Mouse (Mus musculus) hindbrain, embryonic 15.5 days (tissue): ENCODE measurements at regions not wholly inside any gene's neighbourhood (a gene's known extent, or its start where the extent isn't known, plus 50 kb on each side); places are given as distances from the start of the nearest gene placed in this dataset.

ENCODE experiments used
- ATAC-seq: fragments of 200-750 bp; cut with Nextera tagmentation; 2 replicates; pipeline ENCODE4 v1.8.0; 2017; ENCODE audit warnings: low read depth, moderate number of reproducible peaks, moderate TSS enrichment; ENCODE audit not compliant: low FRiP score
- H3K27ac ChIP-seq: fragments of 300-500 bp; sonication (generic); replicated peaks from 2 replicates; pipeline ENCODE4 v1.5.1; 2015; ENCODE audit warnings: mild to moderate bottlenecking, inconsistent platforms
- H3K27me3 ChIP-seq: fragments of 300-500 bp; sonication (generic); 2 replicates; pipeline ENCODE4 v1.6.1; 2015; ENCODE audit warnings: control low read depth, inconsistent platforms
- H3K36me3 ChIP-seq: fragments of 300-500 bp; sonication (generic); 2 replicates; pipeline ENCODE4 v1.6.1; 2015; ENCODE audit warnings: control low read depth, inconsistent platforms
- H3K4me1 ChIP-seq: fragments of 300-500 bp; sonication (generic); replicated peaks from 2 replicates; pipeline ENCODE4 v1.6.1; 2015; ENCODE audit warnings: control low read depth, inconsistent platforms
- H3K4me2 ChIP-seq: fragments of 300-500 bp; sonication (generic); 2 replicates; pipeline ENCODE4 v1.6.1; 2015; ENCODE audit warnings: moderate library complexity, mild to moderate bottlenecking, inconsistent platforms
- H3K4me3 ChIP-seq: fragments of 300-500 bp; sonication (generic); 2 replicates; pipeline ENCODE4 v1.5.1; 2015; ENCODE audit warnings: mild to moderate bottlenecking, inconsistent platforms
- H3K9ac ChIP-seq: fragments of 300-500 bp; sonication (generic); 2 replicates; pipeline ENCODE4 v1.6.1; 2015; ENCODE audit warnings: inconsistent platforms
- H3K9me3 ChIP-seq: fragments of 300-500 bp; sonication (generic); 2 replicates; pipeline ENCODE4 v1.6.1; 2016; ENCODE audit warnings: control low read depth, inconsistent platforms
- WGBS: fragments of 180-500 bp; shearing (Covaris S2); methylation state at CpG from one replicate; pipeline ENCODE4 v1.1.7; 2015; 5-methylcytosine and 5-hydroxymethylcytosine counted together

GRCm38 (mm10) chr9:94589672-94590071, 51.8 kb upstream of the 1190002N15Rik start:
- no peaks in the 10 kb centered on the region for H3K36me3 ChIP-seq

GRCm38 (mm10) chr9:94604993-94605392, 64.7 kb upstream of the Slc9a9 start:
- Histone ChIP-seq H3K9me3 (no peaks in the 10 kb centered on the region), H3K4me3 (no peak overlapping the region), H3K27ac (no peak overlapping the region), H3K27me3 (no peaks in the 10 kb centered on the region), H3K4me2 (no peak overlapping the region), H3K36me3 (no peaks in the 10 kb centered on the region), H3K4me1 (peaks cover 2% of the 10 kb centered on the region; the same call in 1 of the 2 replicates), H3K9ac (no peak overlapping the region)
- no peak for ATAC-seq
- WGBS, result 85% methylated on average over 2 of the region's 2 CpGs

More at GRCm38 (mm10) chr9:94589672-94590071, 51.8 kb upstream of the 1190002N15Rik start:
- Histone ChIP-seq H3K27me3 (no peaks in the 10 kb centered on the region), H3K4me1 (no peaks in the 10 kb centered on the region), H3K4me3 (no peak overlapping the region), H3K27ac (no peak overlapping the region), H3K9ac (no peak overlapping the region), H3K4me2 (no peak overlapping the region), H3K9me3 (no peaks in the 10 kb centered on the region)
- WGBS, result 88% methylated on average over 2 of the region's 2 CpGs
- no peak for ATAC-seq

GRCm38 (mm10) chr9:94606422-94606821, 63.3 kb upstream of the Slc9a9 start:
- Histone ChIP-seq H3K4me1 (peaks cover 14% of the 10 kb centered on the region), H3K27me3 (no peaks in the 10 kb centered on the region), H3K36me3 (no peaks in the 10 kb centered on the region), H3K4me2 (no peak overlapping the region), H3K9me3 (no peaks in the 10 kb centered on the region), H3K9ac (no peak overlapping the region), H3K27ac (no peak overlapping the region), H3K4me3 (no peak overlapping the region)
- WGBS, result 77% methylated on average over 2 of the region's 2 CpGs
- no peak for ATAC-seq

GRCm38 (mm10) chr9:94607011-94607749, 62.5 kb upstream of the Slc9a9 start:
- no peak overlapping the region for H3K27ac ChIP-seq
- 89% methylated on average over 13 of the region's 13 CpGs for WGBS
- H3K4me1 ChIP-seq, result peaks cover 14% of the 10 kb centered on the region
- H3K36me3 ChIP-seq, result no peaks in the 10 kb centered on the region
- no peak overlapping the region for H3K9ac ChIP-seq
- no peaks in the 10 kb centered on the region for H3K9me3 ChIP-seq
- no peaks in the 10 kb centered on the region for H3K27me3 ChIP-seq
- ATAC-seq, result no peak
- no peak overlapping the region for H3K4me2 ChIP-seq
- H3K4me3 ChIP-seq, result no peak overlapping the region

- WGBS, result 80% methylated on average over 2 of the region's 2 CpGs
- Histone ChIP-seq H3K27ac (no peak overlapping the region), H3K4me2 (no peak overlapping the region), H3K9me3 (no peaks in the 10 kb centered on the region), H3K27me3 (no peaks in the 10 kb centered on the region), H3K4me3 (no peak overlapping the region), H3K36me3 (no peaks in the 10 kb centered on the region), H3K9ac (no peak overlapping the region), H3K4me1 (peaks cover 14% of the 10 kb centered on the region)
- ATAC-seq, result no peak
Observed at GRCm38 (mm10) chr9:94607750-94608106, 62.0 kb upstream of the Slc9a9 start.

- no peaks in the 10 kb centered on the region for H3K27me3 ChIP-seq
- H3K36me3 ChIP-seq, result no peaks in the 10 kb centered on the region
- H3K4me2 ChIP-seq, result no peak overlapping the region
- 67% methylated on average over 3 of the region's 3 CpGs for WGBS
- H3K27ac ChIP-seq, result no peak overlapping the region
- no peak overlapping the region for H3K4me3 ChIP-seq
- H3K9me3 ChIP-seq, result no peaks in the 10 kb centered on the region
- H3K4me1 ChIP-seq, result peaks cover 14% of the 10 kb centered on the region
- no peak for ATAC-seq
- H3K9ac ChIP-seq, result no peak overlapping the region
Observed at GRCm38 (mm10) chr9:94610101-94610500, 59.6 kb upstream of the Slc9a9 start.

GRCm38 (mm10) chr9:94610600-94611337, 58.9 kb upstream of the Slc9a9 start:
- Histone ChIP-seq H3K9ac (0 out of 2 replicates have a peak overlapping the region, but pooled peaks have one; percentile 2), H3K4me3 (no peak overlapping the region), H3K27me3 (no peaks in the 10 kb centered on the region), H3K9me3 (no peaks in the 10 kb centered on the region), H3K4me1 (peaks cover 14% of the 10 kb centered on the region), H3K36me3 (no peaks in the 10 kb centered on the region), H3K27ac (peak overlapping the region; percentile 32), H3K4me2 (peak overlapping the region; percentile 31)
- WGBS, result 18% methylated on average over 5 of the region's 5 CpGs
- peak; percentile 89 for ATAC-seq

GRCm38 (mm10) chr9:94613891-94614671, 55.6 kb upstream of the Slc9a9 start:
- Histone ChIP-seq H3K4me1 (peaks cover 14% of the 10 kb centered on the region), H3K4me3 (no peak overlapping the region), H3K9me3 (no peaks in the 10 kb centered on the region), H3K27ac (no peak overlapping the region), H3K27me3 (no peaks in the 10 kb centered on the region), H3K36me3 (no peaks in the 10 kb centered on the region), H3K4me2 (no peak overlapping the region), H3K9ac (no peak overlapping the region)
- WGBS, result 34% methylated on average over 6 of the region's 6 CpGs
- peak; percentile 67; the same call in 1 of the 2 replicates for ATAC-seq

GRCm38 (mm10) chr9:94615205-94615604, 54.5 kb upstream of the Slc9a9 start:
- 83% methylated on average over 11 of the region's 11 CpGs for WGBS
- H3K9me3 ChIP-seq, result no peaks in the 10 kb centered on the region
- ATAC-seq, result no peak
- peaks cover 10% of the 10 kb centered on the region for H3K4me1 ChIP-seq
- no peak overlapping the region for H3K4me3 ChIP-seq
- H3K27ac ChIP-seq, result no peak overlapping the region
- no peaks in the 10 kb centered on the region for H3K36me3 ChIP-seq
- no peak overlapping the region for H3K9ac ChIP-seq
- H3K27me3 ChIP-seq, result no peaks in the 10 kb centered on the region
- H3K4me2 ChIP-seq, result no peak overlapping the region

- 84% methylated on average over 6 of the region's 6 CpGs for WGBS
- no peak for ATAC-seq
- H3K4me3 ChIP-seq, result no peak overlapping the region
Observed at GRCm38 (mm10) chr9:94618079-94618786, 51.5 kb upstream of the Slc9a9 start.

More at GRCm38 (mm10) chr9:94618079-94618786, 51.5 kb upstream of the Slc9a9 start:
- H3K9me3 ChIP-seq, result no peaks in the 10 kb centered on the region
- H3K4me1 ChIP-seq, result no peaks in the 10 kb centered on the region
- no peak overlapping the region for H3K9ac ChIP-seq
- no peak overlapping the region for H3K4me2 ChIP-seq
- H3K36me3 ChIP-seq, result no peaks in the 10 kb centered on the region
- H3K27ac ChIP-seq, result no peak overlapping the region
- no peaks in the 10 kb centered on the region for H3K27me3 ChIP-seq
